Mouse (Mus musculus) adrenal gland, adult (tissue): ENCODE measurements around the gene Slc51a.
"Not testable (repeated sequence)": the region's sequence is repeated elsewhere in the genome, so short reads cannot be mapped to it uniquely, and the experiment has no call there.

Experiments
- DNase-seq, 2 experiments: peaks; one replicate each; pipeline ENCODE4 v3.0.0; 2022 to 2023; ENCODE audit warnings: low spot score in 1 of 2; ENCODE audit not compliant: inconsistent age in 2 of 2

The Slc51a gene

DNA sequence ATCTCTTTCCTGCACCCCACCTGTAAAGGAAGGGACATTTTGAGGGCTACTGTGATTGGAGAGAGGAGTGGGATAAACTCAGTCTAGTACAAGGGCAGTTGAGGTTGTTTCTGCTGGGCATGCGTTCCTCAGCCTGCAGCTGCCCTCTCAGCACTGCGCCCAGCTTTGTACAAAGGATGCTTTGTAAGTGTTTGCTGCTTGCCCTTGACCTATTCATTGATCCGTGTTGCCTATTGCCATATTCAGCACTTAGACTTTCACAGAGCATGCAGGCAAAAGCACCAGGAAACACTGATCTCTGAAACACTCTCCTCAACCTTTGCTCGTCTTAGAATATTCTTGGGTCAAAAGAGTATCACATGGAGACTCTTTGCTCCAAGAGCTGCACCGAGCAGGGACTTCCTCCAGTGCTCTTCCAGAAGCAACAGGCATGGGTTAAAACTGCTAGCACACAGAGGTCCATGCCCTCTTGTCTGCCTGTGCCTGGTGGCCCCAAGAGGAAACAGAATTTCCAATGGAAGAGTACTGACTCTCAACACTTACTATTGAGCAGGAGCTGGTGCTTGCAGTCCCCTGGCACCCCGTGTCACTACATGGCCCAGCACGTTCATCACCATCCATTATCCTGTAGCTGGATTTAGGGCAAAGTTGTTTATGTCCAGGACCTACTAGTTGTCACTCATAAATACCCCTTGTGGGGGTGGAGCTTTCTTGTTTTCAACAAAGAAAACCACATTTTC, 15.2 kb downstream of the Slc51a start:
- no peak for DNase-seq

DNA sequence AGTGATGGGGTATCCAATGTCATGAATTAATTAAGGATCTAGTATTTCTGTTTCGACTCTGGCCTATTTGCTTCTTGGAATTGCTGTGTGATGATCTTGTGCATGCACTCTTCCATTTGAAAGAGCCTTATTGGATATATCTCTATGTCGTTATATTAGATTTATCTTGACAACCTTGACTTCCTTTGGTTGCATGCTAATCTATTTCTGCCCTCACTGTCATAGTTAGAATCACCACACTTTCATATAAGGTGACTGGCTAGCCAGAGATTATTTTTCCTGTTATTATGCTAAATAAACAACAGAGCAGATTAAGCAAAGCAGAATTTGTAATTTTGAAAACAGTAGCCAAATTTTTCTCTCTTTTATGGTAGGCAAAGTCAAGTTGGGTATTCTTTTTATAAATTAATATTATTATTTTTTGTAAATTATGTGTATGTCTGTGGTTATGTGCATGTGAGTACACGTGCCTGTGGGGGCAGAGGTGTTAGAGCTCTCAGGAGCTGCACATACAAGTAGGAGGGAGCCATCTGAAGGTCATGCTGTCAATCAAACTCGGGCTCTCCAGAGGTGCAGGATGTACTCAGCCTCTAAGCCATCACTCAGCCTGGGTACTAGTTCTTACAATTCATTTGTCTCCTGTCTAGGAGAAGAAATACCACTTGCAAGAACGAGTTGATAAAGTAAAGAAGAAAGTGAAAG, 18.1 kb downstream of the Slc51a start:
- DNase-seq, result no peak

DNA sequence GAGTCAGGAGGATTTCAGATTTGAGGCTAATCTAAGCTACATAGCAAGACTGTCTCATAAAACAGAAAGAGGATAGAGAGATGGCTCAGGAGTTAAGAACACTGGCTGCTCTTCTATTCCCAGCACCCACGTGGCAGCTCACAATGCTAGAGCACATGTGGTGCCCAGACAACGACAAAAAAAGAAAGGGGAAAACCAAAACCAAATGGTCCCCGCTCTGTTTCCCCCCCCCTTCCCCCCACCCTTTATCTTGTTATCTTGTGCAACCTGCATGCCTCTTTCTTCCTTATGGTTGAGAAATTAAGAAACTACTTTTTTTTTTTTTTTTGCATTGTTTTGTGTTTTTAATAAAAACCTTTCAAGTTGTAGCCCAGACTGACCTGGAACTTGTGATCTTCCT, 19.2 kb downstream of the Slc51a start:
- no peak for DNase-seq

DNA sequence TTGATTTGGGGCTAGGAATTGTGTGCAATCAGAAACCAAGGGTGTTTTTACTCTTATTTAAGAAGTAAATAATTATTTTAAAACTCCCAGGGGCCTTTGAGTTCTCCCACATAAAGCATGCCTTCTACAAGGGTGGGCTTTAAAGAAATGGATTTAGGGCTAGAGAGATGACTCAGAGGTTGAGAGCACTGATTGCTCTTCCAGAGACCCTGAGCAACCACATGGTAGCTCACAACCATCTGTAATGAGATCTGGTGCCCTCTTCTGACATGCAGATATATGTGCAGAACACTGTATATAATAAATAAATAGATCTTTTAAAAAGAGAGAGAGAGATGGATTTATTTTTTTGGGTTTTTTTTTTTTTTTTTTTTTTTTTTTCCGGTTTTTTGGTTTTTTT, 22.8 kb downstream of the Slc51a start:
- no peak for DNase-seq

DNA sequence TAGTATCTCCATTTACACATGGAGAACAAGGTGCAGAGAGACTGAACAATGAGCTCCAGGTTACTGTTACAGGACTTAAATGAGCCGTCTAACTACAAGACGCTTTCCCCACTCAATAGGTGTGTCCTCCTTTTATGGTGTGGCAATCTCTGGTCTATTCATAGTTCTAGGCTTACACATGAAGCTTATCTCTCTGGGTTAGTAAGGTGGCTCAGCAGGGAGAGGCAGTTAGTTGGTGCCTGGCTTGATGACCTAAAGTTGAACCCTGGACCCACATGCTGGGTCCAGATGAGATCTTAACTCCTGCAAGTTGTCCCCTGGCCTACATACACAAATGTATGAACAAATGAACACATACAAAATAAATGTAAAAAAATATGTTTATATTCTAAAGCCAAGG, 24.3 kb downstream of the Slc51a start:
- no peak for DNase-seq

DNA sequence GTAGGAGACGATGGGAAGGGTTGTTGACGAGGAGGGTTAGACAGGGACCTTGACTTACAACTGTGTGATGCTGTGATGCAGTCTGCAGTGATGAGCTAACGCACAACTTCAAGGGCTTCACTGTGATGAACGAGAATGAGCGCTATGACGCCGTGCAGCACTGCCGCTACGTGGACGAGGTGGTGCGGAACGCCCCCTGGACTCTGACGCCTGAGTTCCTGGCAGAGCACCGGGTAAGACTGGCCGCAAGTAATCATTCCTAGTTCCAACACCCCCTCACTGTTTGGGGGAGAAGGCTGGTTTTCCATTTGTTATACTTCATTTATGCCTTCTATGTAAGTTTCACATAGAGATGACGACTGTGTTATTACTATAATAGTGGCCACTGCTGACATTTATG, 24.7 kb downstream of the Slc51a start:
- no peak for DNase-seq

DNA sequence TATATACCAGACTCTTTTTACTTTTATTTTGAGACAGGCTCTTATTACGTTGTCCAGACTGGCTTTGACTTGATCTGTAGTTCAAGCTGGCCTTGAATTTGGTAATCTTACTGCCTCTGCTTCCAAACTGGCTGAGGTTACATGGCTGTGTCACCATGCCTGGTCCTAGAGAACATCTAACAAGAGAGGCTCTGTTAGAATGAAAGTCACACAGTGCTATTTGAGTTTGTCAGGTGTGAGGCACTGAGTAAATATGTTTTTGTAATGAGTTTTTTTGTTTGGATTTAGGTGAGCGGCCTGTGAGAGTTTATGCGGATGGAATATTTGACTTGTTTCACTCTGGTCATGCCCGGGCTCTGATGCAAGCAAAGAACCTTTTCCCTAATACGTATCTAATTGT, 26.0 kb downstream of the Slc51a start:
- peak in 1 of 2 experiments; percentile 44 for DNase-seq

DNA sequence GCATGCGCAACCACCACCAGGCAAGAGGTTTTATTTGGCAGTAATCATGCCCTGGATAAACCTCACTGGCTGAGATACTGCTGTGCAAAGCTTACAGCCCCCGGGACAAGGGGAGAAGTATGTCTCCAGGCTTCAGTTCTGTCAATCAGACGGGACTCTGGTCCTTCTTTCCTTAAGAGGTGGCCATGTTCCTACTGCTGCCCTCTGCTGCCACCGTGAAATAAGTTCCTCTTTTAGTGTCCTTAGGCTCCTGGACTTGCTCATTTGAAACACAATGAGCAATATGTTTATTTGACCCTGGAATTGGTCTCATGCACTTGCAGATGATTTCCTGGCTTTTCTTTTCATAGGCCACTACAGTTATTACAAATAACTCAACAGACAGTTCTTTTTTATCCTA, 27.2 kb downstream of the Slc51a start:
- peak in 1 of 2 experiments; percentile 68 for DNase-seq

DNA sequence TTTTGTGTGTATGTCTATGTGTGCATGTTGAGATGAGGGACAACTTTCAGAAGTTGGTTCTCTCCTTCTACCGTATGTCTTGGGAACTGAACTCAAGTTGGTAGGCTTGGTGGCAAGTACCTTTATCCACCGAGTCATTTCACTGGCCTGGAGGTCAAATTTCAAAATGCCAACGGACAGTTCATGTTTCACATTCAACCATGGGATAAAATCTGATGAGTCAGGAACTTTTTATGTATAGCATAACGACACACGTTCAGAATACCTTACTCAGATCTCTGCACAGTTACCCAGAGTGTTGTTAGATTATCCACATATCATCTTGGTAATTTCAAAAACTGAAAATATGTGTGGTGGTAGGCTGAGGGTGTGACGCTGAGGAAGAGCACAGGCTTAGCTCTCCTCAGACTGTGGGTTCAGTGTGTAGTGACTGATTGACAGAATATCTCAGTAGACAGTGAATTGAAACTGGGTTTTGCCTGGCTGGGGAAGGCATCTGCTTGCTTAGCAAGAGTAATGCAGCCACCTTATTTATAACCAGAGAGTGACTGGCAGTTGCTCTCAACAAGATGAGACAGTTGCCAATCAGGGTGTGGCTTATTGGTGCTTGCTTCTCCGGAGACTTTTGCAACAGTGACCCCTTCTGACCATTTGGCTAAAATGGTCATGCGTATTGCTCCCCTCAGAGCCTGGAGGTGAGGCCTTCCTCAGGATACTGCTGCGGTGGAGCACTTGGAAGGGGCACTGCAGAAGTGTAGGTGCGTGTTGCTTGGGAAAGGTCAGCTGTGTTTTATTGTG, 29.9 kb downstream of the Slc51a start:
- DNase-seq, result peak; percentile 48 to 83

DNA sequence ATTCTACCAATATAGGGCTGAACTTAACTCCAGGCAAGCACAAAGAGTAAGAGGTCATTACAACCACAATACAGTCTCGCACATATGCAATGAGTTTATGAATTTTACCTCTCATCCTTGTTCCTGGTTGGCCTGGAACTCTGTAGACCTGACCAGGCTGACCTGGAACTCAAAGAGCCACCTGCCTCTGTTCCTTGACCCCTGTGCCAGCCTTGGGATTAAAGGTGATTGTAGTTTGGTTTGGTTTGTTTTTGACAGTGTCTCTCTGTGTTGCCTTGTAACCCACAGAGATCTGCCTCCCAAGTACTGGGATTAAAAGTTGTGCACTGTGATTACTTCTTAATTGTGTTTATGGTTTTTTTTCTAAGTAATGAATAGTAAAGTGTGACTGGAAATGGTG, 30.9 kb downstream of the Slc51a start:
- DNase-seq, result no peak

DNA sequence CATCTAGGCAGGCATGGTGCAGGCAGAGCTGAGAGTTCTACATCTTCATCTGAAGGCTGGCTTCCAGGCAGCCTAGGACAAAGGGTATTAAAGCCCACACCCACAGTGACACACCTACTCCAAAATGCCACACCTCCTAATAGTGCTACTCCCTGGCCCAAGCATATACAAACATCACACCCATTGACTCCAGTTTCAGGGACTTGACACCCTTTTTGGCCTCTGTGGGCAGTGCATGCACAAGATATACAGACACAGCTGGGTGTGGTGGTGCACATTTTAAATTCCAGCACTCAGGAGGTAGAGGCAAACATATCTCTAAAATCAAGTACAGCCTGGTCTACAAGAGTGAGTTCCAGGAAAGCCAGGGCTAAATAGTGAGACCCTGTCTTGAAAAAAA, 31.6 kb downstream of the Slc51a start:
- no peak for DNase-seq

DNA sequence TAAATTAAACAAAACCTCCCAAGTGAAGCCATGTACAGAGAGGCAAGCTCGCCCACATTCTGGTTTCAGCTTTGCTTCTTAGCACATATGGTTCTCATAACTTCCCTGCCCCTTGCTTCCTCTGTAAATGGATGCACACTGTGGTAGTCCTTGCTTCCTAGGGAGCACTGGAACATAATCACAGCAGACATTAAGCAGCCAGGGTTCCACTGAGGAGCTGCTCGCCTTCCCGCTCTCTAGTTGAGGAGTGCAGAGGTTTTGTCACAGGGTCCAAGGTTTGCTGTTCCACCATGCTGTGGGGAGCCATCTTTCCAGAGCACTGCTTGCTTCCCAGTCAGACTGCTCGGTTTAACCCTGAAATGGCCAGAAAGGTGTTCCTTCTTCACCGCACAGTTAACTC, 33.0 kb downstream of the Slc51a start:
- DNase-seq, result no peak

DNA sequence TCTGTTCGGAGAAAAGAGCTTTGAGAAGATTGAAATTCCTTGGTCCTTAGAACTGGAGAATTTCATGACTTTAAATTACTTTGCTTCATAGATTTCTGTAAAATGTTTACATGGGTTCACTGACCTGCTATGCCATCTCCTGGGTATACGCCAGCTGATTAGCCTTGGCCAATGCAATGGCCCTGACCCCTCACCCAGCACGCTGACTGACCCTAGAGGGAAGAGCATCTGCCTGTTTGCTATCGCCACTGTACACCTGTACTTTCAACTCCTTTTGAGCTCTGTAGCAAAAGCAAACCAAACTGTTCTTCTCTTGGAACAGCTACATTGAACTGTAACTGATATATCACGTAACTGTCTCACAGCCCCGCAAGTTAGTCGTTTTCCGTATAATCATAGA, 34.6 kb downstream of the Slc51a start:
- DNase-seq, result peak in 1 of 2 experiments; percentile 49

DNA sequence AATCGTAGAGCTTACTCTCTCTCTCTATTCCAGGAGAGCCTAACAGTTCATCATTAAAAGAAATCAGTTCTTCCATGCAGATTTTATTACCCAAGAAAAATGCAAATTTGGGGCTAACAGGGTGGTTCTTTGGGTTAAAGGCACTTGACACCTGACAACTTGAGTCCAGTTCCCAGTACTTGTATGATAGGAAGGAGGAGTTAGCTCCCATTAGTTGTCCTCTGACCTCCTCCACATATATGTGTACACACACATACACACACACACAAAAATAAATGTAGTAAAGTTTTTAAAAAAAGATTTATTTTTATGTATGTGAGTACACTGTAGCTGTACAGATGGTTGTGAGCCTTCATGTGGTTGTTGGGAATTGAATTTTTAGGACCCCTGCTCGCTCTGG, 37.5 kb downstream of the Slc51a start:
- DNase-seq, result no peak

DNA sequence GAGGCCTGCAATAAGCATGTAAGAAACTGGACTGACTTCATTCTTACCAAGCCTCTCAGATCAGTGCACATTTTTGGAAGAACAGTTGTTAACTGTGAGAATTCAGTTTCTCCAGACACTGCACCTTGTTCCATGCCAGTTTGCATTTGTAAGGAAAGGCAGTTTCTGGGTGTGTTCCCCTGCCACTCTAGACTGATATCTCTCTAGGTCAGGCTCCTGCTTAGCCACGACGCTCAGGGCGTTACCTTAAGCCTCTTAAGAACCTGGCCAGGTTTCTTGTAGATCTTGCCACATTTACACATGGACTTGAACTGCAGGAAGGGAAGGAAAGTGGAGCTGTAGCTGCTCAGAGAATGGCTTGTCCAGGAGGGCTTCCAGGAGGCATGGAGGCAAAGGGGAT, 38.0 kb downstream of the Slc51a start:
- DNase-seq, result no peak

DNA sequence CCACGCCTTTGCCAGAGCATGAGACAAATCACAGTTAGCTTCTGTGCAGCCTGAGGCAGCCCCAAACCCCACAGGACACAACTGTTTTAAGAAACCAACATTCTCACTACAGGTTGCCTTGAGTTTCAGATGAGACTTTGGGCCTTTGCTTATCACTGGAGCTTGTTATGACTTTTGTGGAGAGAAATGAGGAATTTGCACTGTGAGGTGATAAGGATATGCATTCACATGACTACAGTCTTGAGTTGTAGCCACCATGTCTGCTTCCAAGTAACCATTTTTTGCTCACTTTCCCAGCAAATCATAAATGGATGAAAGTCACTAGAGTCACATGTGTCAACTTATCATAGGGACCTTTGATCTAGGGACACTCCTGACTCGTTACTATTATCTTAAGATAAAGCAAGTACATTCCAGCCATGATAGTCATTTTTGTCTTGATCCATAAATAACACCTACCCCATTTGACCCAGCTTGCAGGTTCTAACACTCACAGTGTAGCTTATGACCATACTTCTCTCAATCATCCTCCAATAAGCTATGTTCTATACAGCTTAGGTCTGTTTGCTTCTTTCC, 41.0 kb downstream of the Slc51a start:
- no peak for DNase-seq

DNA sequence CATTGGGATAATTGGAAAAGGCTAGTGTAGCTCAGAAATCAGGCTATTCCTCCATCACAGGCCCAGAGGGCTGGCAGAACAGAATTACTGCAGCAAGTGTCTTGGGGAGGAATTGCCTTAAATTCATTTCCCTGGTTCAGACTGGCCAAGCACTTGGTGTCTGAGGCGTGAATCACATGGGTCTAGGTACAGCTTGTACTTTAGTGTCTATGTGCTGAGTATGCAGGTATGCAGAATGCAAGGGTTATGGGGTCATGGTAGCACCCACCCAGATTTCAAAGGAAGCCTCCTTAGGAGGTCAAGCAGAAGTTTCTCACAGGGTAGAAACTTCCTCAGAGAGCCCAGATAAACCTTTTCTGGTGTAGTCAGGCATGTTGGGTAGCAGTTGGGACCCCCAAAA, 42.1 kb downstream of the Slc51a start:
- DNase-seq, result no peak

DNA sequence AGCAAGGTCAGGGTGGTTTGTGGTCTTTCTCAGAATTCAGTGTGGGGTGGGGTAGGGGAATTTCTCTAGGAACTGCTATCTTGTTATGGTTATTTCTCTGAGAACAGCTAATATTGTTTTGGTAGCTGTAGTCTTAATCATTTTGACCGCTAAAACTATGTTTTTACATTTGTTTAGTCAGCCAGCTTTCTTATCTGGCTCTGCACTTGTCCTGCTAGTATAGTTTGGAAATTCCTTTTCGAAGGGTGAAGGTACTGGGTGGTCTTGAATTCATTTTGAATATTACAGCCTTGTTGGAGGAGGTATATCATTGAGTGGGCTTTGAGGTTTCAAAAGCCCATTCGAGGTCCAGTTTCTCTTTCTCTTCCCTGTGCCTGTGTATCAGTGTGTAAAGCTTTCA, 43.1 kb downstream of the Slc51a start:
- not testable (repeated sequence) for DNase-seq

DNA sequence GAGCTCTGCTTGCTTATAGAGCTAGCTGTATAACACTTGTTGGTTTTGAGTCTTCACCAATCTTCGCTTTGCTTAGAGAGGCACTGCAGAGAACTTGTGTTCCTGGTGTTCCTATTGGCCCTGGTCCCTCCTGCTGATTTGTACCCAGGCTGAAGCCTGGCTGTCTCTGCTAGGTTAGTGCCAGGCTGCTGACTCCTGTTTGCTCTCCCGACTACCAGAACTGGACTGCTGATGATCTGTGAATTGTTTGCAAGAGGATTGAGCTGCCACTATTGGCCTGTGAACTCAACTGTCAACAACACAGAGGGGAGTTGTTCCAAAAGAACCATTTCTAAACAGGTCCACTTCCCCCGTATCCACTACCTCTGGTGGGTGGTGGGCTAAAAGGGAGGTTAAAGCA, 46.2 kb downstream of the Slc51a start:
- DNase-seq, result no peak

DNA sequence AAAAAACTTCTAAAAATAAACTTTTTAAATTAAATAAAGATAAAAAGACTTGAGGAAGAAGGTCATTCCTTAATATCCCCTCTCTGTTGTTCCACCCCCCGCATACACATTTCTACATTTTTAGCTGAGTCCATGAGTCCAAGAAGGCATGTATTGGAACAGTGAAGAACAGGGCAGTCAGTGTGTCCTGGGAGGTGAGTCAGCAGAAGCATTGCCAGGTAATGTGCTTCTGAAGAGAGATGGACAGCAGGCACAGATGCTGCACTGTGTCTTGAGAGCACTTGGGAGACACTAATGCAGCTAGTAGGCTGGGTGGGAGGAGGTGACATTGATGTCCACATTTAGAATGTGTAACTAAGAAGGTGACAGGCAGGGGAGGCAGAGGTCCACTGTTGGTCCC, 50.4 kb downstream of the Slc51a start:
- DNase-seq, result no peak

DNA sequence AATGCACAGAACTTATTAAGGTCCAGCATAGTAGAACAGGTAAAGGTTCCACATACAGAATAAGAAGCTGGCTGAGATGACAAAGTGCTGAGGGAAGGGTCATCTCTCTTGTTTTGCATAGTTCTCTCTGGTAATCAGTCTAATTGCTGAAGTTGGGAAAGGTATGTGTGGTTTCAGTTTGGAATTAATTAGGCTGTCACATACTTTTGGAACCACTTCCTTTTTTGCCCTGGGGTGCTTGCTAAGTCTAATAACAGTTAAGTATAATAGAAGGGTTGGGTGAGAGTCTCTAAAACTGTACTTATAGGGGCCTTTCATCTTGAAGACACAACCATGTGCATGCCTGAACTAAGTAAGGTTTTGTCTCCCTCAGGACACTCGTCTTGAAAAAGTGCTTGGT, 51.0 kb downstream of the Slc51a start:
- DNase-seq, result no peak

DNA sequence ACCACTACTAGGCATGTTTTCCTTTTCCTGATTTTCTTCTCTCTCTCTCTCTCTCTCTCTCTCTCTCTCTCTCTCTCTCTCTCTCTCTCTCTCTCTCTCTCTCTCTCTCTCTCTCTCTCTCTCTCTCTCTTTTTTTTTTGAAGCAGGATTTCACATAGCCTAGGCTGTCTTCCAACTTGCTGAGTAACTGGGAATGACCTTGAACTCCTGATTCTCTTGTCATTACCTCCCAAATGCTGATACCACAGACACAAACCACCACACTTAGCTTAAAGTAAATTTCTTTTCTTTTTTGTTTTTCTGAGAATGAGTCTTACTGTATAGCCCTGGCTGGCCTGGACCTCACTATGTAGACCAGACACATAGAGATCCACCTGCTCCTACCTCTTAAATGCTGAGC, 53.0 kb downstream of the Slc51a start:
- peak in 1 of 2 experiments; percentile 85 for DNase-seq
